In genomic region chr13:4350601-4351000, GRCm38 (mm10) we compare ENCODE assay signal across 33 mouse cellular contexts.
"Had no signal": no experiment of that assay in that cellular context is flagged by ENCODE, and none has a peak within 500 bp of the region (broad histone marks: within the 10 kb centered on the region; RNA-seq: fewer than 3 reads in every experiment).

No protein-coding gene starts in this region.

- H3K4me1 ChIP-seq: limb, embryonic 10.5 days; limb, embryonic 12.5 days; limb, embryonic 15.5 days; liver, embryonic 12.5 days; liver, embryonic 13.5 days; liver, embryonic 15.5 days; lung, embryonic 15.5 days; megakaryocyte, embryonic 14.5 days; midbrain, embryonic 10.5 days; midbrain, embryonic 12.5 days; midbrain, embryonic 13.5 days; midbrain, embryonic 15.5 days; neural tube, embryonic 12.5 days; neural tube, embryonic 13.5 days had no signal

- H3K27ac ChIP-seq: limb, embryonic 10.5 days; limb, embryonic 12.5 days; limb, embryonic 13.5 days; limb, embryonic 15.5 days; liver, embryonic 12.5 days; liver, embryonic 13.5 days; liver, embryonic 14.5 days; liver, embryonic 15.5 days; lung, embryonic 15.5 days; macrophage; midbrain, embryonic 10.5 days; midbrain, embryonic 12.5 days; midbrain, embryonic 13.5 days; midbrain, embryonic 15.5 days; neural tube, embryonic 12.5 days; neural tube, embryonic 13.5 days had no signal

- H3K9me3 ChIP-seq: limb, embryonic 10.5 days; limb, embryonic 12.5 days; limb, embryonic 13.5 days; limb, embryonic 15.5 days; liver, embryonic 13.5 days; liver, embryonic 15.5 days; lung, embryonic 15.5 days; midbrain, embryonic 12.5 days; midbrain, embryonic 13.5 days; midbrain, embryonic 15.5 days; neural tube, embryonic 12.5 days; neural tube, embryonic 13.5 days had no signal

- H3K27me3 ChIP-seq: limb, embryonic 12.5 days; limb, embryonic 13.5 days; limb, embryonic 15.5 days; liver, embryonic 12.5 days; liver, embryonic 13.5 days; liver, embryonic 15.5 days; lung, embryonic 15.5 days; megakaryocyte, embryonic 14.5 days; midbrain, embryonic 12.5 days; midbrain, embryonic 13.5 days; midbrain, embryonic 15.5 days; neural tube, embryonic 12.5 days; neural tube, embryonic 13.5 days had no signal

- ATAC-seq: liver, embryonic 12.5 days; liver, postnatal 0 days; lung, postnatal 0 days; midbrain, embryonic 13.5 days; midbrain, embryonic 15.5 days; midbrain, embryonic 16.5 days had no signal

- H3K4me3 ChIP-seq: limb, embryonic 10.5 days; limb, embryonic 12.5 days; limb, embryonic 13.5 days; limb, embryonic 15.5 days; liver, embryonic 12.5 days; liver, embryonic 13.5 days; liver, embryonic 15.5 days; lung, embryonic 15.5 days; megakaryocyte, embryonic 14.5 days; midbrain, embryonic 10.5 days; midbrain, embryonic 12.5 days; midbrain, embryonic 13.5 days; midbrain, embryonic 15.5 days; myocyte; neural tube, embryonic 12.5 days; neural tube, embryonic 13.5 days had no signal

- H3K36me3 ChIP-seq: limb, embryonic 10.5 days; limb, embryonic 12.5 days; limb, embryonic 13.5 days; limb, embryonic 15.5 days; liver, embryonic 12.5 days; liver, embryonic 13.5 days; liver, embryonic 15.5 days; lung, embryonic 15.5 days; midbrain, embryonic 10.5 days; midbrain, embryonic 12.5 days; midbrain, embryonic 13.5 days; midbrain, embryonic 15.5 days; neural tube, embryonic 12.5 days; neural tube, embryonic 13.5 days had no signal

- H3K9ac ChIP-seq: limb, embryonic 12.5 days; limb, embryonic 13.5 days; limb, embryonic 15.5 days; liver, embryonic 12.5 days; liver, embryonic 13.5 days; liver, embryonic 14.5 days; liver, embryonic 15.5 days; liver, postnatal 0 days; lung, embryonic 14.5 days; lung, embryonic 15.5 days; midbrain, embryonic 12.5 days; midbrain, embryonic 13.5 days; midbrain, embryonic 15.5 days; neural tube, embryonic 12.5 days; neural tube, embryonic 13.5 days had no signal

- DNase-seq: left cerebral cortex, postnatal 4 days; liver; liver, embryonic 13.5 days; liver, postnatal 0 days; lung, adult 18-20 months; lung, adult 2 months; lung, embryonic 14.5 days; lung, postnatal 10 days; lung, postnatal 14 days; lung, postnatal 36 days; lung, postnatal 4 days; midbrain, embryonic 14.5 days had no signal

- H3K4me2 ChIP-seq: limb, embryonic 12.5 days; limb, embryonic 13.5 days; limb, embryonic 15.5 days; liver, embryonic 11.5 days; liver, embryonic 12.5 days; liver, embryonic 13.5 days; liver, embryonic 15.5 days; lung, embryonic 14.5 days; lung, embryonic 15.5 days; midbrain, embryonic 11.5 days; midbrain, embryonic 12.5 days; midbrain, embryonic 13.5 days; midbrain, embryonic 15.5 days; neural tube, embryonic 12.5 days; neural tube, embryonic 13.5 days had no signal
